Mouse (Mus musculus): ENCODE data around the gene Tlr5. TPM values are rescaled to one million over a fixed set of nuclear protein-coding genes. Genes with fewer than 3 reads are reported as not detected.

Tlr5 gene
- polyA plus RNA-seq, 1 experiment from 2014 or later = 0.29 TPM

- 74% methylated on average over 14 of the region's 14 CpGs for WGBS
- Histone ChIP-seq H3K4me1 (replicated peaks; ENCODE audit: control insufficient read depth, insufficient read depth, low read length) (no peaks in the 10 kb centered on the region), H3K4me2 (ENCODE audit: low read depth, low read length, severe bottlenecking) (no peak overlapping the region), H3K9ac (ENCODE audit: low read length) (no peak overlapping the region), H3K36me3 (ENCODE audit: control insufficient read depth, insufficient read depth, low read length) (no peaks in the 10 kb centered on the region), H3K27ac (ENCODE audit: low read depth, low read length) (no peak overlapping the region), H3K27me3 (ENCODE audit: control insufficient read depth, insufficient read depth, low read length) (no peaks in the 10 kb centered on the region), H3K9me3 (ENCODE audit: control insufficient read depth, low read length) (no peaks in the 10 kb centered on the region), H3K4me3 (ENCODE audit: low read depth, low read length) (no peak overlapping the region)
- DNase-seq (ENCODE audit: low spot score) (no peak), ATAC-seq (replicated peaks; ENCODE audit: low FRiP score) (no peak; the same call in 1 of the 2 replicates)
Observed at GRCm38 (mm10) chr1:182990092-182990762, 35.6 kb downstream of the Tlr5 start.

- no peak overlapping the region for H3K4me3 ChIP-seq (ENCODE audit: low read depth, low read length)
Observed at GRCm38 (mm10) chr1:182991002-182991778, 36.6 kb downstream of the Tlr5 start.

More at GRCm38 (mm10) chr1:182991002-182991778, 36.6 kb downstream of the Tlr5 start:
- Histone ChIP-seq H3K36me3 (ENCODE audit: control insufficient read depth, insufficient read depth, low read length) (no peaks in the 10 kb centered on the region), H3K9me3 (ENCODE audit: control insufficient read depth, low read length) (no peaks in the 10 kb centered on the region), H3K27ac (ENCODE audit: low read depth, low read length) (no peak overlapping the region), H3K4me1 (replicated peaks; ENCODE audit: control insufficient read depth, insufficient read depth, low read length) (no peaks in the 10 kb centered on the region), H3K27me3 (ENCODE audit: control insufficient read depth, insufficient read depth, low read length) (no peaks in the 10 kb centered on the region), H3K4me2 (ENCODE audit: low read depth, low read length, severe bottlenecking) (no peak overlapping the region), H3K9ac (ENCODE audit: low read length) (no peak overlapping the region)
- DNase-seq (ENCODE audit: low spot score) (peak; percentile 80), ATAC-seq (replicated peaks; ENCODE audit: low FRiP score) (0 out of 2 replicates have a peak, but pooled peaks have one; percentile 56)
- WGBS = 21% methylated on average over 7 of the region's 7 CpGs

Other genes with a start within 250 kb of the Tlr5 start
- not detected in 2 replicates for gene Ccdc185, start 205.6 kb upstream of the Tlr5 start, polyA plus RNA-seq (2014; fragmentation: Nextera tagmentation; extraction: Ambion mirVana)
- 14.4 and 15.6 TPM in 2 replicates for gene Susd4, start 190.9 kb upstream of the Tlr5 start, polyA plus RNA-seq (2014; fragmentation: Nextera tagmentation; extraction: Ambion mirVana)

Measured in forebrain, embryonic 11.5 days (tissue).